Mouse (Mus musculus) layer of hippocampus, adult 11-12 months (tissue): ENCODE measurements around the gene Fars2.

Experiments
- DNase-seq: peaks from one replicate; pipeline ENCODE4 v3.0.0; 2022; ENCODE audit warnings: low spot score

The Fars2 gene

DNA sequence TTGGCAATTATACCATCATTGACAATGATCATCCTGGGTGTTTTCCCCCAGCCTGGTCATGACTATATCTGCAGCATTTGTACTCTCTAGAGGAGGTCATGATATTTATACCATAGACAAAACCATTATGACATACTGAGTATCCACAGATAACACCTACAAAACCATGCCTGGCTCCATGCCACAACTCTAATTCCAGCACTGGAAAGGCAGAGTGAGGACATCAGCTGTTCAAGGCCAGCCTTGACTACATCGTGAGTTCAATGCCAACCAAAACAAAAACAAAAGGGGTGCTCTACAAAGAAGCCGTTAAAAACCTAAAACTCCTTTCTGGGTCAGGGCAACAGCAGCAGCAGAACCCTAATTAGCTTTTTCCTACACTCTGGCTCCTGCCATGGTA lies 392.9 kb downstream of the Fars2 start:
- no peak for DNase-seq

DNA sequence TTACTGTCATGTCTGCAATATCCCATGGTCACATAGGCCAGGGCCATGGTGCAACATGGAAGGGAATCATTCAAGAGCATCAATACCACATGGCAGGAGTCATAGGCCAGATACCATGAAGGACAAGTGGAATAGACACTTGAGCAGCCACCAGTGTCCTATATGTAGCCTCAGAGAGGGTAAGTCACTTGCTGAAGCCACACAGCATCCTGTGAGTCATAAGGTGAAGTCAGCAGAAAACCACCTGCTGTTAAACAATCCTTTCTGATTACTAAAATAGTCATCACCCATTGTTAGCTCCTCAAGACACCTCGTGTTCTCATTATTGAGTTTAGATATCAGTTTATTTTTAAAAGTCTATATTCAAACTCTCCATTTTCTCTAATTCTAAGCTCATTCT lies 395.9 kb downstream of the Fars2 start:
- DNase-seq, result no peak

GRCm38 (mm10) chr13:36518144-36518571 lies 400.9 kb downstream of the Fars2 start:
- peak; percentile 44 for DNase-seq

- DNase-seq, result no peak
Observed at GRCm38 (mm10) chr13:36527761-36528160, 410.5 kb downstream of the Fars2 start.

- DNase-seq, result no peak
Observed at GRCm38 (mm10) chr13:36528223-36528895, 411.1 kb downstream of the Fars2 start.

DNA sequence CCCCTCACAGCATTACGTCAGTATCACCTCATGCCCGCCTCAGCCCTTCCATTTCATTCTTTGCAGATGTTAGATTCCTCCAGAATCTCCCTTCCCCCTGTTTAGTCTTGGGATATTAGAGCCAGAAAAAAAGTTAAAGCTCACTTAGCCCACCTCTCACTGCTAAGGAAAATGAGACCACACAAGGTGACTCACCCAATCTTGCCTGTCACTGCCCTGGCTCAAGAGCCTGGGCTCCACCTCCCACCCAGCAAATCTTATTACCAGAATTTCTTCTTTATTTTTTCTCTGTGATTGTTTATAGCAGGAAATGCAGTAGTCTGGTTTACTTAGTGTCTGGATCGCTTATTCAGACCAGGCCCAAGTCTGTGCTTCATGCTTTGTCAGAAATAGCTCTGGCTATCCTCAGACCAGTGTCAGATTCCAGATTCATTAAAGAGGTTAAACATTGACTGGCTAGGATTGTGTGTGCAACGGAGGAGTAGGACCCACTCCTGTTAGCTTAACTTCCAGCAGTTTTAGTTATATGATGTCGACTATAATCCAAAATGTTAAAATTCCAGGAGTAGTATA lies 412.3 kb downstream of the Fars2 start:
- no peak for DNase-seq

DNA sequence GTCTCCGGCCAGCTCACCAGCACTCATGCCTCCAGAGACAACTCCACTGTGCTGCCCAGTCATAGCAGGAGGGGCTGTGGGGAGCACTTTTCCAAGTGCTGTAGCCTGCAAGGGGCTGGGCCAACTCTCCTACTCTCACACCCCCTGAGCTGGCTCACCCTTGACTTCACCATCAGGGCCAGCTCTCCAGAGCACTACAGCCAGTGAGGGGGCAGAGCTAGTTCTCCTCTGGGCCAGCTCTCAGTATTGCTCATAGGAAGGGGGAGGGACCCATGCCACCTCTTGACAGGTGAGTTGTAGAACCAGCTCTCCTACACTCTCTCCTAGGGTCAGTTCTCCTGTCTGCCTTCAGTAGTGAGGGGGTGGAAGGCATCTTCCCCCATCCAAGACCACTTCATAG lies 413.6 kb downstream of the Fars2 start:
- no peak for DNase-seq

GRCm38 (mm10) chr13:36531893-36532292 lies 414.7 kb downstream of the Fars2 start:
- DNase-seq, result no peak

DNA sequence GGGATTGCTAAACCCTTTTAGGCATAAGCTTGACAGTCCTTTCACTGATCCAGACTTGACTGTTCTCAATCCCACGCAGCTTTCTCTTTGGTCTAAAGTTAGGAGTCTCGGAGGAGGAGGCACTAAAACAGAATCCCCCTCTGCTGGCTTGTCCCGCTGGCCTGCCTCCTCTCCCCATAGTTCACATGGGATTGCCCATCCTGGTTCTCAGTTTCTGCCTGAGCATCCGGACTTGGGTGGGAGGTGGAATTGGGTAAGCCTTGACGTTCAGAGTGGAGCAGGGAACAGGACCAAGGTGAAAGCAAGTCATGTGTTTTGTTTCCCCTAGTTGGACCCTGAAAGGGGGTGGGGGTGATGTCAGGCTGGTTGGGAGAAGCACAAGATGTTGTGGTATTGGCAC lies 415.9 kb downstream of the Fars2 start:
- no peak for DNase-seq

DNA sequence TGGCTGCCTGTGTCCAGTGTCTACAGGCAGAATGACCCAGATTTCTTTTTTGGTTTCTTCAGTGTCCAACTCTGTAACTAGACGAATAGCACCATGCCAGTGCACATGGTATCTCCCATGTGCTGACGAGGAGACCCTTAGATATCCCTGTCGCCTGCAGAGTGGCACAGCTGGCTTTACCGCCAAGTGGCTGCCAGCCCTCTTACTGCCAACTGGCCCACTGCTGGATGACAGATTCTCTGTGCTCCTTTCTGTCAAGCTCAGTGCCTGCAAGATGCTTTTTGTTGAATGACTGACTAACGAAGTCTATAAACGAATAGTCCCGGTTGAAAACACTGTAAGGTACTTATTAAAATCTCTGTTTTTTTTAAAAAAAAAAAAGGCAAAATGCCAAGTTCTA lies 416.3 kb downstream of the Fars2 start:
- no peak for DNase-seq

- DNase-seq, result no peak
Observed at GRCm38 (mm10) chr13:36533966-36534540, 416.8 kb downstream of the Fars2 start.

- no peak for DNase-seq
Observed at GRCm38 (mm10) chr13:36537580-36537979, 420.4 kb downstream of the Fars2 start.

DNA sequence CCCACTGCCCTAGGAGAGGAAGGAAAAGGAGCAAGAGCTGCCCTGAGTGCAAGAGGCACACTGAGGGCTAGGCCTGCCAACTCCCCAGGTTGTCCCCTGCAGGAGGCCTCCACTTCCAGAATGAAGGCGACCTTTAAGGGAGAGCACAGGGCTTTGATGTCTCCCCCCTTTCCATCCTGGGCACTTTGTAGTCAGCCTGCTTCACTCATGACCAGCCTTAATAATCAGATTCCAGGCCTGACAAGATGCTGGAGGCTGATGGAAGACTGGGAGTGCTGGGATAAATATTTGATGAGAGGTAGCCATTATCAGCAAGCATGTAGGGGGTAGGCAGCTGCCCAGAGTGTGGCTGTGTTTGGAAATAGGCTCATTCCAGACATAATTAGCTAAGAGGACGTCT lies 421.2 kb downstream of the Fars2 start:
- no peak for DNase-seq

GRCm38 (mm10) chr13:36540231-36540630 lies 423.0 kb downstream of the Fars2 start:
- DNase-seq, result no peak

GRCm38 (mm10) chr13:36541287-36541780 lies 424.1 kb downstream of the Fars2 start:
- no peak for DNase-seq

DNA sequence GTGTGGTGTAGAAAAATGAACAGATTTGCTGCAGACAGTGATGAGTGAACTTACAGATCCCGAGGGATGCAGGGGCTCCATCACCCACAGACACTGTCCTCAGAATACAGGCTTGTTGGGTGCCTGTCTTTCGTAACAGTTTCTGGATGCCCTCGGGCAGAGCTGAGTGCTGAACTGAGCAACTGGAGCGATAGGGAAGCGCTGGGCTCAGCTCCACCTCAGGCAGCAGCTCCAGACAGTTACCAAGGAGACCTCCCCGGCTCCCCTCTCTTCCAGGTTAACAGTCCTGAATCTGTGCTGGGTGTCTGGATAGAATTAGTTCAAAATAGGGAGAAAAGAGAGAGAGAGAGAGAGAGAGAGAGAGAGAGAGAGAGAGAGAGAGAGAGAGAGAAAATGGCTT lies 433.5 kb downstream of the Fars2 start:
- DNase-seq, result no peak

DNA sequence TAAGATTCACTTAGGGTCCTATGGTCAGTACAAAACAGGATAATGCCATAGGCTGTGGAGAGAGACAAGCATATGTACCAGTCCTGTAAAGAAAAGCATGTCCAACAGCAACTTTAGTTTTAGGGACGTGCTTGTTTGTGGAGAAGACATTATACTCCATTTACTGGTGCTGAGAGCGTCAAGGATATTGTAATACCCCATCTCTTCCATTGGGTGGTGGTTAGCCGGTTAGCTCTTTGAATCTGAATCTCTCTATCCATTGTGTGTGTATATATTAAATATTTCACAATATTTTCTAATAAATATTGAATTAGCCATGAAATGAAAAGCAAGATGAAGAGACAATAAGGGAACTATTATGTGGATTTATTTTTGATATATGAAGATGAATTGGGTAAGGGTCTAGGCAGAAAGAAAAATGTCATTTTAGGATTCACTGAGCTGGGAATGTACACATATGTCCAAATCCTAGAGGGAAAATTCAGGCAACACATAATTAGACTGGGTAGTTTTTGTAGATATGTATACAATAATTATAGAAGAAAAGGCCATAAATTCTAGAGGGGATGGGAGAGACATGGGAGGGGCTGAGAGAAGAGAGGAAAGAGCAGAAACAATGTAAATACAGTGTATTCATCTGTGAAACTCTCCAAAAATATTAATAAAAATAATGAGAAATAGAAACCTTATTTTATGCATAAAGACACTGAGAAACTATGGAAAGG lies 435.5 kb downstream of the Fars2 start:
- no peak for DNase-seq

GRCm38 (mm10) chr13:36553247-36553642 lies 436.0 kb downstream of the Fars2 start:
- DNase-seq, result no peak

GRCm38 (mm10) chr13:36554743-36555142 lies 437.5 kb downstream of the Fars2 start:
- DNase-seq, result no peak

DNA sequence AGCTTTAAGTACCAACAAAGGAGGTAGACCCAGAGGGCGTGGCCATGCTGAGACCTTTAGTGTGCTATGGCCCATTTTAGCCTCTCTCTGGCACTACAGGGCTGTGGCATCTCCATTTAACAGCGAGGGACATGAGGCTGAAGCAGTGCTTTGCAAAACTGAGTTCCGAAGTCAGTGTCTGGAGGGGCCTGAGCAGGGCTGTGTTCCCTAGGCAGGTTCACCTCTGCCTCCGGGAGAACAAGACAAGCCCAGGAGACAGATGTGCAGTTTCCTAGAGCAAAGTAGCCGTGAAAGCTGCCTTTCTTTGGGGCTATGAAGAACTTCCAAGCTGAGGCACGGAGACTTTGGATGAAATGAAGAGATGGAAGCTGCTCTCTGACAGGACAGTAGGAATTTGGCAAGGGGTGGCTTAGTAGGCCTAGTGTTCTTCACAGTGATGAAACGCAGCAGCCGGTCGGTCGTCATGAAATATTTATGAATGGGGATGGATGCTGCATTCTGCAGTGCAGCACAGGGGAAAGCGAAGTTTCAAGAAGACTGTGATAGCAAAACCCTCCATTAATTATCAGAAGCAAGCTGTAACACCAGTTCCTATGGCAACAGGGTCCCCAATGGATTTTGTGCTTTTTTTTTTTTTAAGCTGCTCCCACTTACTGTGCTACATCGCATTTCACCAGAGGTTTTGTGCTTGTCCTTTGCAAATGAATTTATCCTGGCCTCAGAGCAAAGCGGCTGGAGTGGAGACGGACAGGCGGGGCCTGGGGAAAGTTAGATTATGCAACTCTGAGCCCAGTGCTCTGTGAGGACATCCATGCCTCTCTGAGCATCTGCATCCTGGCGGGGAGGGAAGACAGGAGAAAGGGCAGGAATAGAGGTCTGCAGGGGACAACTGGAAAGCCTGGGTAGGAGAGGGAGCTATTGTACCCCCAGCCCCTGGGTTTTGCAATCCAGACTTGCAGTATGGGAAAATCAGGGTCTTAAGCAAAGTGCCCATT lies 445.5 kb downstream of the Fars2 start:
- DNase-seq, result no peak

- no peak for DNase-seq
Observed at GRCm38 (mm10) chr13:36564764-36565315, 447.6 kb downstream of the Fars2 start.
